Mouse (Mus musculus) testis, adult 2 months (tissue): ENCODE measurements around the gene Grk2.

Source experiments
- CTCF ChIP-seq: fragments of 200-500 bp; IDR thresholded peaks from 2 replicates; pipeline ENCODE4 v1.5.1; 2012; ENCODE audit warnings: low read depth, mild to moderate bottlenecking, inconsistent platforms, low read length, moderate library complexity; ENCODE audit not compliant: control insufficient read depth, insufficient read depth, insufficient replicate concordance
- POLR2A ChIP-seq: fragments of 200-500 bp; IDR thresholded peaks from 2 replicates; pipeline ENCODE4 v1.6.1; 2012; ENCODE audit warnings: low read depth, mild to moderate bottlenecking, inconsistent platforms, low read length, moderate library complexity; ENCODE audit not compliant: control insufficient read depth

DNA sequence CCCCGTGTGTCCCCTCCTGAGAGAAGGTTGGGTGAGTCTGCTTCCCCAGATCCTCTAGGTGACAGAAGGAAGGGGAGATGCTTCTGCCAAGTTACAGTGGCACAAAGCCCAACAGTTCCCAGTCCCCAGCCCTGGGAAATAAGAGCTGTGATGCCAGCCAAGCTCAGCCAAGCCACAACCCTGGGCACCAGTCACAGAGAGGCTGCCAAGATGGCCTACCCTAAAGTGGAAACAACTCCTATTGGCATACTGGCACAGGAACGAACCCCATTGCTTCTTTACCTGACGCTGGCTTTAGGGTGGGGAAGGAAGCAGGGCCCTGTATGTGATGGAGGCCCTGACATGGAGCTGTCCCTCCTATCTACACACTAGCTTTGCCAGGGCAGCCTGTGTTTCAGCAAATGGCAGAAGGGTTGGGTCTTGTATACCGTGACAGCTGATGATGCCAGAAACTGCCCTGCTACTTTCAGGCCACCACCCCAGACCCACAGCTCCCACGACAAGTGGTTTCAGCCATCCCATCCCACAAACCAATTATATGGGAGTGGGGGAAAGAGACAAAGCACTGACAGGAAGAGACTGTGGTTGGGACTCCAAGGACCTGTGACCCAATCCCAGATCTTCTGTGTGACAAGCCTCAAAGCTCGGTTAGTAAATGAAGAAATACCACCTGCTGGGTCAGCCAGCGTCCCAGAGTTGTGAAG, 2.9 kb downstream of the Grk2 start:
- TF ChIP-seq CTCF (no peak), POLR2A (no peak)
